Mouse (Mus musculus) forebrain, embryonic 12.5 days (tissue): ENCODE measurements at regions not wholly inside any gene's neighbourhood (a gene's known extent, or its start where the extent isn't known, plus 50 kb on each side); places are given as distances from the start of the nearest gene placed in this dataset.

Source experiments
- ATAC-seq: fragments of 200-750 bp; cut with Nextera tagmentation; 2 replicates; pipeline ENCODE4 v1.8.0; 2017; ENCODE audit warnings: moderate TSS enrichment; ENCODE audit not compliant: low FRiP score
- H3K27ac ChIP-seq: fragments of 300-500 bp; sonication (generic); 2 replicates; pipeline ENCODE4 v1.5.1; 2016; ENCODE audit warnings: mild to moderate bottlenecking
- H3K27me3 ChIP-seq: fragments of 300-500 bp; sonication (generic); 2 replicates; pipeline ENCODE4 v1.6.1; 2016; ENCODE audit warnings: mild to moderate bottlenecking
- H3K36me3 ChIP-seq: fragments of 300-500 bp; sonication (generic); replicated peaks from 2 replicates; pipeline ENCODE4 v1.6.1; 2016; ENCODE audit warnings: mild to moderate bottlenecking
- H3K4me1 ChIP-seq: fragments of 300-500 bp; sonication (generic); 2 replicates; pipeline ENCODE4 v1.6.1; 2016
- H3K4me2 ChIP-seq: fragments of 300-500 bp; sonication (generic); 2 replicates; pipeline ENCODE4 v1.6.1; 2016; ENCODE audit warnings: mild to moderate bottlenecking, moderate library complexity
- H3K4me3 ChIP-seq: fragments of 300-500 bp; sonication (generic); replicated peaks from 2 replicates; pipeline ENCODE4 v1.5.1; 2016; ENCODE audit warnings: mild to moderate bottlenecking
- H3K9ac ChIP-seq: fragments of 300-500 bp; sonication (generic); 2 replicates; pipeline ENCODE4 v1.6.1; 2016; ENCODE audit warnings: mild to moderate bottlenecking
- H3K9me3 ChIP-seq: fragments of 300-500 bp; sonication (generic); 2 replicates; pipeline ENCODE4 v1.6.1; 2016
- WGBS: fragments of 180-500 bp; shearing (Covaris S2); methylation state at CpG from one replicate; pipeline ENCODE4 v1.1.7; 2016; 5-methylcytosine and 5-hydroxymethylcytosine counted together

GRCm38 (mm10) chr16:50508673-50509528, 76.7 kb upstream of the Bbx start:
- WGBS: 77% methylated on average over 14 of the region's 14 CpGs
- H3K27me3 ChIP-seq: no peaks in the 10 kb centered on the region
- H3K4me3 ChIP-seq: no peak overlapping the region
- no peak overlapping the region for H3K4me2 ChIP-seq
- H3K27ac ChIP-seq: no peak overlapping the region
- no peak overlapping the region for H3K9ac ChIP-seq
- no peaks in the 10 kb centered on the region for H3K36me3 ChIP-seq
- peaks cover 4% of the 10 kb centered on the region; the same call in 1 of the 2 replicates for H3K4me1 ChIP-seq
- no peaks in the 10 kb centered on the region for H3K9me3 ChIP-seq
- ATAC-seq: no peak

- WGBS: 45% methylated on average over 3 of the region's 3 CpGs
These were observed 72.4 kb upstream of the Bbx start for GRCm38 (mm10) chr16:50504619-50505018.

GRCm38 (mm10) chr16:50498909-50499308, 66.7 kb upstream of the Bbx start:
- ATAC-seq: no peak
- no peaks in the 10 kb centered on the region for H3K9me3 ChIP-seq
- H3K4me3 ChIP-seq: no peak overlapping the region
- no peak overlapping the region for H3K27ac ChIP-seq
- no peak overlapping the region for H3K9ac ChIP-seq
- no peak overlapping the region for H3K4me2 ChIP-seq
- H3K4me1 ChIP-seq: no peaks in the 10 kb centered on the region
- H3K36me3 ChIP-seq: no peaks in the 10 kb centered on the region
- no peaks in the 10 kb centered on the region for H3K27me3 ChIP-seq
- WGBS: 89% methylated on average over 7 of the region's 7 CpGs

More at GRCm38 (mm10) chr16:50504619-50505018, 72.4 kb upstream of the Bbx start:
- no peak for ATAC-seq
- Histone ChIP-seq H3K4me1 (peaks cover 4% of the 10 kb centered on the region; the same call in 1 of the 2 replicates), H3K4me2 (no peak overlapping the region), H3K9me3 (no peaks in the 10 kb centered on the region), H3K4me3 (no peak overlapping the region), H3K27ac (no peak overlapping the region), H3K36me3 (no peaks in the 10 kb centered on the region), H3K27me3 (no peaks in the 10 kb centered on the region), H3K9ac (no peak overlapping the region)

GRCm38 (mm10) chr16:50493662-50494061, 61.5 kb upstream of the Bbx start:
- Histone ChIP-seq H3K27me3 (no peaks in the 10 kb centered on the region), H3K4me3 (no peak overlapping the region), H3K9me3 (no peaks in the 10 kb centered on the region), H3K27ac (no peak overlapping the region), H3K4me1 (no peaks in the 10 kb centered on the region), H3K9ac (no peak overlapping the region), H3K36me3 (no peaks in the 10 kb centered on the region), H3K4me2 (no peak overlapping the region)
- 97% methylated on average over 2 of the region's 2 CpGs for WGBS
- ATAC-seq: no peak

GRCm38 (mm10) chr16:50489244-50489643, 57.1 kb upstream of the Bbx start:
- Histone ChIP-seq H3K4me1 (no peaks in the 10 kb centered on the region), H3K9ac (no peak overlapping the region), H3K27me3 (no peaks in the 10 kb centered on the region), H3K9me3 (no peaks in the 10 kb centered on the region), H3K27ac (no peak overlapping the region), H3K4me3 (no peak overlapping the region), H3K36me3 (no peaks in the 10 kb centered on the region), H3K4me2 (no peak overlapping the region)
- ATAC-seq: no peak
- 88% methylated on average over 6 of the region's 6 CpGs for WGBS

GRCm38 (mm10) chr16:50482360-50482786, 50.2 kb upstream of the Bbx start:
- WGBS: 43% methylated on average over 9 of the region's 9 CpGs
- ATAC-seq: no peak

More at GRCm38 (mm10) chr16:50482360-50482786, 50.2 kb upstream of the Bbx start:
- Histone ChIP-seq H3K9ac (no peak overlapping the region), H3K27me3 (no peaks in the 10 kb centered on the region), H3K9me3 (no peaks in the 10 kb centered on the region), H3K4me2 (no peak overlapping the region), H3K4me1 (no peaks in the 10 kb centered on the region), H3K36me3 (no peaks in the 10 kb centered on the region), H3K4me3 (no peak overlapping the region), H3K27ac (no peak overlapping the region)
